Mouse (Mus musculus): Measurements from ENCODE around the gene Tgif1. TPM values are rescaled to one million over a fixed set of nuclear protein-coding genes. Genes with fewer than 3 reads are reported as not detected.

The Tgif1 gene
- polyA plus RNA-seq, 1 experiment = 227 TPM

DNA sequence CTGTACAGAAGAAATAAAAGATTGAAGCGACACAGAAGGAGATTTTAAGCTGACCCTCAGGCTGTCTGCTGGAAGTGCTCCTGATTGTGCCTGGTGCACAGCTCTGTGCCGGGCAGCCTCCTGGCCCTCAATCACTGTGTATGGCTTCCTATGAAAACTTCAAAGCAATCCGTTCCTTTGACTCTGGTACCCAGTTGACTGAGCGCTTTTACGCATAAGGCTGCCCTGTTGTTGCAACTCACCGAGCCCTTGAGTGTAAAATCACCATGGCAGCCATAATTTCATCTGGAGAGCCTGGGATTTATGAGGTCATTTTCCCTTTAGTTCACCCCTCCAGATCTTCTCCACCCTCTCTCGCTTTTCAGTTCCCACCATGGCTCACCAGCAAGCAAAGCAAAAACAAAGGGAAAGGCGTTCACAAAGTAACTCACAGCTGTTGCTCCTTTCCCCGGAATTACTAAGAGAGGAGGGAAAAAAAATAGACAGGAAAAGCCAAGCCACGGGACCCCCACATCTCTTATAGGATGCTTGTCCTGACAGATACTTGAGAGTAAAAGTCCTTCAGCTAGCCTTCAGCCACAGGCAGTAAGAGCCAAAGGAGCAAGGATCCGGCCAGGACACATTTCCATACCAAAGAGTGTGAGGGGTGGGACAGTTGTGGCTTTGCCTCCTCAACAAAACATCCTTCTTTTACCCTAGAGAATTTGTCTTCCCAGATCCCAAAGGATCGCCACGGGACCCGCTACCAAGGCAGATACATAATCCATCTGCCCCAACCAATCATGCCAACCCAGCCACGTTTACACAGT, 39.1 kb upstream of the Tgif1 start:
- Histone ChIP-seq H3K9ac (ENCODE audit: low read depth, poor library complexity, severe bottlenecking) (peak overlapping the region; percentile 71), H3K4me3 (ENCODE audit: low read depth, low read length) (peak overlapping the region; percentile 58), H3K4me1 (ENCODE audit: control insufficient read depth, insufficient read depth, low read length) (peaks cover 1% of the 10 kb centered on the region), H3K9me3 (replicated peaks; ENCODE audit: control insufficient read depth, insufficient read depth, low read length, poor library complexity, severe bottlenecking) (no peaks in the 10 kb centered on the region), H3K36me3 (ENCODE audit: control insufficient read depth, insufficient read depth, low read length, poor library complexity, severe bottlenecking) (no peaks in the 10 kb centered on the region), H3K27ac (ENCODE audit: insufficient read depth, low read length) (peak overlapping the region; percentile 96), H3K27me3 (ENCODE audit: control insufficient read depth, insufficient read depth, low read length, poor library complexity, severe bottlenecking) (no peaks in the 10 kb centered on the region)
- TF ChIP-seq CTCF (IDR thresholded peaks at IDR 0.05; ENCODE audit: low read depth, low read length) (no peak), EP300 (IDR thresholded peaks at IDR 0.05; ENCODE audit: insufficient read depth, low read depth, low read length) (peak; percentile 93)

DNA sequence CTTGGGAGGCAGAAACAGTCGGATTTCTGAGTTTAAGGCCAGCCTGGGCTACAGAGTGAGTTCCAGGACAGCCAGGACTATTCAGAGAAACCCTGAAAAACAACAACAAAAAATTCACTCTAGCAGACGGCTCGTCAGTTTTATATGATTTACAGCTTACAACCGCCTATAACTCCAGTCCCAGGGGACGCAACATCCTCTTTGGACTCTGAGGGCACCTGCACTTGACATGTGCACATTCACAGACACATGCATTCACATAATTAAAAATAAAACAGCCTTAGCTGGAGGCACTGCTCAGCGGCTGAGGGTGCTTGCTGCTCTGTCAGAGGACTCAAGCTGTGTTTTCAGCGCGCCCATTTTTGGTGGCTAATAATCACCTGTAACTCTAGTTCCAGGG, 37.2 kb upstream of the Tgif1 start:
- Histone ChIP-seq H3K4me1 (ENCODE audit: control insufficient read depth, insufficient read depth, low read length) (peaks cover 1% of the 10 kb centered on the region), H3K27me3 (ENCODE audit: control insufficient read depth, insufficient read depth, low read length, poor library complexity, severe bottlenecking) (no peaks in the 10 kb centered on the region), H3K36me3 (ENCODE audit: control insufficient read depth, insufficient read depth, low read length, poor library complexity, severe bottlenecking) (no peaks in the 10 kb centered on the region), H3K27ac (ENCODE audit: insufficient read depth, low read length) (peak overlapping the region; percentile 7; the same call in 1 of the 2 replicates), H3K4me3 (ENCODE audit: low read depth, low read length) (no peak overlapping the region), H3K9ac (ENCODE audit: low read depth, poor library complexity, severe bottlenecking) (0 out of 2 replicates have a peak overlapping the region, but pooled peaks have one; percentile 10), H3K9me3 (replicated peaks; ENCODE audit: control insufficient read depth, insufficient read depth, low read length, poor library complexity, severe bottlenecking) (no peaks in the 10 kb centered on the region)
- no peak for TF ChIP-seq CTCF (IDR thresholded peaks at IDR 0.05; ENCODE audit: low read depth, low read length)
- TF ChIP-seq POLR2A (IDR thresholded peaks at IDR 0.05; ENCODE audit: insufficient read depth, low read length) = no peak
- TF ChIP-seq EP300 (IDR thresholded peaks at IDR 0.05; ENCODE audit: insufficient read depth, low read depth, low read length) = no peak

DNA sequence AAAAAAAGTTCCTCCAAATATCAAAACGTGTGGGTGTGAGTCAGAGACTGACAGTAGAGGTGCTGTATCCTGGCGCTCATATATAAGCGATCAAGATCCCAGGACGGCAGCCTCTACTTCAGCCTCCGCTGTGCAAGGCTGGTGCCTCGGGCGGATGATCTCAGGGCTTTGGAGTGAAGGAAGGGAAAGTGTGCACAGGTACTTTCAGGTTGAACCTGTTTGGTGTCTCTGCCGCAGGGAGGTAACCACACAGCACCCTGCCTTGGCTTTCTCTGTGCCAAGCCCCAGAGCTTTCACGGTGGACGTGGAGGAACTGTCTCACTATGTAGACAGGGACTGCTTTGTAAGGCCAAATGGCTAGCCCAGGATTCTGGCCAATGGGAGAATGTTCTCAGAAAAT, 35.3 kb upstream of the Tgif1 start:
- Histone ChIP-seq H3K27me3 (ENCODE audit: control insufficient read depth, insufficient read depth, low read length, poor library complexity, severe bottlenecking) (no peaks in the 10 kb centered on the region), H3K36me3 (ENCODE audit: control insufficient read depth, insufficient read depth, low read length, poor library complexity, severe bottlenecking) (no peaks in the 10 kb centered on the region), H3K9me3 (replicated peaks; ENCODE audit: control insufficient read depth, insufficient read depth, low read length, poor library complexity, severe bottlenecking) (no peaks in the 10 kb centered on the region), H3K27ac (ENCODE audit: insufficient read depth, low read length) (no peak overlapping the region), H3K4me3 (ENCODE audit: low read depth, low read length) (no peak overlapping the region), H3K4me1 (ENCODE audit: control insufficient read depth, insufficient read depth, low read length) (peaks cover 1% of the 10 kb centered on the region), H3K9ac (ENCODE audit: low read depth, poor library complexity, severe bottlenecking) (no peak overlapping the region)
- TF ChIP-seq CTCF (IDR thresholded peaks at IDR 0.05; ENCODE audit: low read depth, low read length) (no peak), EP300 (IDR thresholded peaks at IDR 0.05; ENCODE audit: insufficient read depth, low read depth, low read length) (no peak), POLR2A (IDR thresholded peaks at IDR 0.05; ENCODE audit: insufficient read depth, low read length) (no peak)

DNA sequence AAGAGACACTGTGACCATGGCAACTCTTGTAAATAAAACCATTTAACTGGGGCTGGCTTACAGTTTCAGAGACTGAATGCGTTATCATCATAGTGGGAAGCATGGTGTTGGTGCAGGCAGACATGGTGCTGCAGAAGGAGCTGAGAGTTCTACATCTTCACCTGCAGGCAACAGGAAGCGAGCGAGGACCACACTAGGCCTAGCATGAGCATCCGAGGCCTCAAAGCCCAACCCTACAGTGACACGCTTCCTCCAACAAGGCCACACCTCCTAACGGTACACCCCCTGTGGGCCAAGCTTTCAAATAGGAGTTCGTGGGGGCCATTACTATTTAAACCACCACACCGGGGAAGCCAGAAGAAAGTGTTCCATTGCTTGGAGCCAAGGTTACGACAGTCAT, 34.5 kb upstream of the Tgif1 start:
- peaks cover 1% of the 10 kb centered on the region for H3K4me1 ChIP-seq (ENCODE audit: control insufficient read depth, insufficient read depth, low read length)
- H3K36me3 ChIP-seq (ENCODE audit: control insufficient read depth, insufficient read depth, low read length, poor library complexity, severe bottlenecking) = no peaks in the 10 kb centered on the region
- H3K27ac ChIP-seq (ENCODE audit: insufficient read depth, low read length) = no peak overlapping the region
- H3K9ac ChIP-seq (ENCODE audit: low read depth, poor library complexity, severe bottlenecking) = no peak overlapping the region
- H3K9me3 ChIP-seq (replicated peaks; ENCODE audit: control insufficient read depth, insufficient read depth, low read length, poor library complexity, severe bottlenecking) = no peaks in the 10 kb centered on the region
- TF ChIP-seq POLR2A (IDR thresholded peaks at IDR 0.05; ENCODE audit: insufficient read depth, low read length) (no peak), CTCF (IDR thresholded peaks at IDR 0.05; ENCODE audit: low read depth, low read length) (no peak), EP300 (IDR thresholded peaks at IDR 0.05; ENCODE audit: insufficient read depth, low read depth, low read length) (no peak)
- H3K27me3 ChIP-seq (ENCODE audit: control insufficient read depth, insufficient read depth, low read length, poor library complexity, severe bottlenecking) = no peaks in the 10 kb centered on the region
- H3K4me3 ChIP-seq (ENCODE audit: low read depth, low read length) = no peak overlapping the region

DNA sequence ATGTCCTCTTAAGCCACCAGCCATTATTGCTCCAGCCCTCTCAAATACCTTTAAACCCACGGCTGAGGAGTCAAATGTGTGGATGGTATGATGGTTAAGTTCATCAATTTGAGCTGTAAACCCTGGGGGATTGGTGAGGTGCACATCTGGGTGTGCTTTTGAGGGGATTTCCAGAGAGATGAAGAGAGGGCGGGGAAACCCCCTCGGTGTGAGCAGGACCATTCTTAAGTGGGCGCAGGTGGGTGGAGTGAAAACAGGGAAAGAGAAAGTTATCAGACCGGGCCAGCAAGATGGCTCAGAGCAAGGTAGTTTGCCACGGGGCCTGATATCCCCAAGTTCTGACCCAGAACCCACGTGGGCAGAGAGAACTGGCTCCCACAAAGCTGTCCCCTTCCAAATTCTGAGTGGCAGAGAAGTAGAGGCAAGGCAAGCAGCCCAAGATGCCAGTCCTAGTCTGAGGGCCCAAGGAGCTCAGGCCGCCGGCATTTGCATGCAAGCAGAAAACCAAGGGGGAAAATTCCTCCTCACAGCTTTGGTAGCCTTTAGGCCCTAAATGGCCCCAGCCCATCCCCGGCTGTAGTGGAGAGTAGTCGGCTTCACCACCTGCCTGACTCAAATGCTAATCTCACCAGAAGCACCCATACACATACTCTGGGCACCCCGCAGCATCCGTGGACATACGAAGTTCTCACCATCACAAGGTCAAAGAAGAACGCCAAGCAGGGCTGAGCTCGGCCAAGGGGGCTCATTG, 33.5 kb upstream of the Tgif1 start:
- Histone ChIP-seq H3K27ac (ENCODE audit: insufficient read depth, low read length) (no peak overlapping the region), H3K27me3 (ENCODE audit: control insufficient read depth, insufficient read depth, low read length, poor library complexity, severe bottlenecking) (no peaks in the 10 kb centered on the region), H3K9me3 (replicated peaks; ENCODE audit: control insufficient read depth, insufficient read depth, low read length, poor library complexity, severe bottlenecking) (no peaks in the 10 kb centered on the region), H3K9ac (ENCODE audit: low read depth, poor library complexity, severe bottlenecking) (no peak overlapping the region), H3K4me3 (ENCODE audit: low read depth, low read length) (no peak overlapping the region), H3K36me3 (ENCODE audit: control insufficient read depth, insufficient read depth, low read length, poor library complexity, severe bottlenecking) (no peaks in the 10 kb centered on the region), H3K4me1 (ENCODE audit: control insufficient read depth, insufficient read depth, low read length) (peaks cover 1% of the 10 kb centered on the region)
- TF ChIP-seq POLR2A (IDR thresholded peaks at IDR 0.05; ENCODE audit: insufficient read depth, low read length) (no peak), EP300 (IDR thresholded peaks at IDR 0.05; ENCODE audit: insufficient read depth, low read depth, low read length) (no peak), CTCF (IDR thresholded peaks at IDR 0.05; ENCODE audit: low read depth, low read length) (no peak)

DNA sequence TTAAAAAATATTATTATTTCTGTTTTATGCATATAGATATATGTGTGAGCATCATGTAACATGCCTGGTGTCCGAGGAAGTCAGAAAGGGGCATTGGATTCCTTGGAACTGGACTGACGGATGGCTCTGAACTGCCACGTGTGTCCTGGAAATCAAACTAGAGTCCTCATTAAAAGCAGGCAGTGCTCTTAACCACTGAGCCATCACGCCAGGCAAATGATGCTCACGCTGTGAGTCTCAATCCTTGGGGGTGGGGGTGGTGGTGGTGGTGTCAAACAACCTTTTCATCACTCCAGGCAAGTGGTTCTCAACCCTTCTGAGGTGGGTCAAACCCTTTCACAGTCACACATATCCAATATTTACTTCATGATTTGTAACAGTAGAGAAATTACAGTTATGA, 32.5 kb upstream of the Tgif1 start:
- Histone ChIP-seq H3K36me3 (ENCODE audit: control insufficient read depth, insufficient read depth, low read length, poor library complexity, severe bottlenecking) (no peaks in the 10 kb centered on the region), H3K9me3 (replicated peaks; ENCODE audit: control insufficient read depth, insufficient read depth, low read length, poor library complexity, severe bottlenecking) (no peaks in the 10 kb centered on the region), H3K27ac (ENCODE audit: insufficient read depth, low read length) (no peak overlapping the region), H3K27me3 (ENCODE audit: control insufficient read depth, insufficient read depth, low read length, poor library complexity, severe bottlenecking) (no peaks in the 10 kb centered on the region), H3K4me1 (ENCODE audit: control insufficient read depth, insufficient read depth, low read length) (peaks cover 1% of the 10 kb centered on the region), H3K4me3 (ENCODE audit: low read depth, low read length) (no peak overlapping the region), H3K9ac (ENCODE audit: low read depth, poor library complexity, severe bottlenecking) (no peak overlapping the region)
- TF ChIP-seq EP300 (IDR thresholded peaks at IDR 0.05; ENCODE audit: insufficient read depth, low read depth, low read length) (no peak), CTCF (IDR thresholded peaks at IDR 0.05; ENCODE audit: low read depth, low read length) (no peak), POLR2A (IDR thresholded peaks at IDR 0.05; ENCODE audit: insufficient read depth, low read length) (no peak)
